Mouse (Mus musculus): ENCODE measurements around the gene Thap4. TPM values are rescaled to one million over a fixed set of nuclear protein-coding genes. Genes with fewer than 3 reads are reported as not detected.

Thap4 gene
- polyA plus RNA-seq, 1 experiment from 2014 or later, result 42.9 TPM

DNA sequence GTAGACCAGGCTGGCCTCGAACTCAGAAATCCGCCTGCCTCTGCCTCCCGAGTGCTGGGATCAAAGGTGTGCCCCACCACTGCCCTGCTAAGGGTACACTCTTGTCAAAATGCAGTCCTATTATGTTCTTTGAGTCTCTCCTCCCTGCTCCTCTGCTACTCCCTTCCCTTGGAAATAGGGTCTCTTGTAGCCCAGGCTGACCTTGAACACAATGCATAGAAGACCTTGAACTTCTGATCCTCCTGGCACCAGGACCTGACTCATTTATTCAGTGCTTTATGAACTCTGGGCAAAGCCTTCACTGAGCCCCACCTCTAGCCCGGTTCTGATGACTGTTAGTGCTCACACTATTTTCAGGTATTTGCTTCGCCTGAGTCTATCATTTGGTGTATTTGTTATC lies 17.0 kb downstream of the Thap4 start:
- Histone ChIP-seq H3K4me3 (no peak overlapping the region), H3K4me1 (peaks cover 24% of the 10 kb centered on the region), H3K27ac (no peak overlapping the region), H3K27me3 (ENCODE audit: insufficient read depth, poor library complexity, severe bottlenecking) (no peaks in the 10 kb centered on the region), H3K36me3 (peaks cover 5% of the 10 kb centered on the region; the same call in 1 of the 2 replicates), H3K9me3 (no peaks in the 10 kb centered on the region)
- no peak for DNase-seq (ENCODE audit: low spot score)
- 89% methylated on average over 5 of the region's 5 CpGs for WGBS

GRCm38 (mm10) chr1:93735859-93736258 lies 18.8 kb downstream of the Thap4 start:
- Histone ChIP-seq H3K4me1 (peaks cover 21% of the 10 kb centered on the region), H3K4me3 (no peak overlapping the region), H3K9me3 (no peaks in the 10 kb centered on the region), H3K27ac (no peak overlapping the region), H3K27me3 (ENCODE audit: insufficient read depth, poor library complexity, severe bottlenecking) (no peaks in the 10 kb centered on the region), H3K36me3 (peaks cover 5% of the 10 kb centered on the region; the same call in 1 of the 2 replicates)
- 85% methylated on average over 3 of the region's 3 CpGs for WGBS
- no peak for DNase-seq (ENCODE audit: low spot score)

DNA sequence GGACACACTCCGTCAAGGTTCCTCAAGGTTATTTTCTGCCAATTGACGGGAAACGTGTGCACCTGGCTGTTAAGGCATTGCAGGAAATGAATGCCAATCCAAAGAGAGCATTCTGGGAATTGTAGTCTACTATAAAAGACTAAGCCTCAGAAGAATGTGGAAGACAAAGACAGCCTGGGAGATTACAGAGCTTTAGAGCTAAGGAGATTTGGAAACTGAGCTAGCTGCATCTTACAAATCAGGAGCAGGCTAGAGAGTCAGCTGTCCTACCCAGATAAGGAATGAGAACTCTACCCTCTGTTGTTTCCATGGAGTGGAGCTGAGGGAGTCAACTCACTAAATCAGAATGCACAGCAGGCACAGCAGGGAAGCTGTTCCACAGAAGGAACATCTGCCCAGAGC lies 22.8 kb downstream of the Thap4 start:
- Histone ChIP-seq H3K27me3 (ENCODE audit: insufficient read depth, poor library complexity, severe bottlenecking) (no peaks in the 10 kb centered on the region), H3K4me1 (peaks cover 22% of the 10 kb centered on the region), H3K36me3 (peaks cover 5% of the 10 kb centered on the region; the same call in 1 of the 2 replicates), H3K27ac (peak overlapping the region; percentile 47), H3K4me3 (no peak overlapping the region), H3K9me3 (no peaks in the 10 kb centered on the region)
- 21% methylated on average over 3 of the region's 3 CpGs for WGBS
- DNase-seq (ENCODE audit: low spot score), result no peak

DNA sequence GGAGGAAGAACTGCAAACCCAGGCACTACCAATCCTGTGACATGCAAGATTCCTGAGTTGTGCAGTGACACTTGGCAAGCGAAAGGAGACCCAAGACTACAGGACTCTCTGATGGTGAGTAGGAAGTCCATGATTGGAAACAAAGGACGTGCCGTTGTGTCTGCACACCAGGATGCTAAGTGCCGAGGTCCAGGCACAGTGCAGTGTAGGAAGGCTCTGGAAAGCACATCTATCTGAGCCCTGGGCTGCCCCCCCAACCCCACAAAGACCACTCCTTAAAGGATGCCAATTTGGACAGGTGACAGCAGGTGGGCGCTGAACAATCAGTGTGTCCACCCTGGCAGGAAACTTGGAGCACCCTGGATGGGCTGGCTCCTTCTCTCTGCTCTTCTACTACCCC lies 23.6 kb downstream of the Thap4 start:
- Histone ChIP-seq H3K27me3 (ENCODE audit: insufficient read depth, poor library complexity, severe bottlenecking) (no peaks in the 10 kb centered on the region), H3K36me3 (peaks cover 5% of the 10 kb centered on the region; the same call in 1 of the 2 replicates), H3K27ac (peak overlapping the region; percentile 47; the same call in 1 of the 2 replicates), H3K9me3 (no peaks in the 10 kb centered on the region), H3K4me1 (peaks cover 24% of the 10 kb centered on the region), H3K4me3 (peak overlapping the region; percentile 6; the same call in 1 of the 2 replicates)
- WGBS, result 87% methylated on average over 5 of the region's 5 CpGs
- DNase-seq (ENCODE audit: low spot score), result no peak

GRCm38 (mm10) chr1:93726974-93727373 lies 27.7 kb downstream of the Thap4 start:
- WGBS, result 54% methylated on average over 3 of the region's 3 CpGs

DNA sequence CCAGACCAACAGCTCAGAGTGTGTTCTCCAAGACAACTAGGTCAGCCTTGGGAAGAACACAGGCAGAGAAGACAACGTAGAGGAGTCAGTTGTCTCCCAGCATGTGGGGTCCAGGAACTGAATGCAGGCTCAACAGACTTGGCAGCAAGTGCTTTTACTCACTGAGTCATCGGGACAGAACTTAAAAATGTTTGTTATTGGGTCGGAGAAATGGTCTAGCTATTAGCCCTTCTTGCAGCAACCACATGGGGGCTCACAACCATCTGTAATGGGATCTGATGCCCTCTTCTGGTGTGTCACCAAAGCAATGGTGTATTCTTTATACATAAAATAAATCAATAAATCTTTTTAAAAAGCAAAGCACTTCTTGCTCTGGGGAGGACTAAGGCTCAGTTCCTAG lies 28.5 kb downstream of the Thap4 start:
- H3K27ac ChIP-seq, result 0 out of 2 replicates have a peak overlapping the region, but pooled peaks have one; percentile 52
- no peak for DNase-seq (ENCODE audit: low spot score)
- no peaks in the 10 kb centered on the region for H3K27me3 ChIP-seq (ENCODE audit: insufficient read depth, poor library complexity, severe bottlenecking)
- no peak overlapping the region for H3K4me3 ChIP-seq
- H3K9me3 ChIP-seq, result no peaks in the 10 kb centered on the region
- WGBS, result 87% methylated on average over 3 of the region's 3 CpGs
- peaks cover 21% of the 10 kb centered on the region for H3K36me3 ChIP-seq
- H3K4me1 ChIP-seq, result peaks cover 23% of the 10 kb centered on the region

More at GRCm38 (mm10) chr1:93726974-93727373, 27.7 kb downstream of the Thap4 start:
- H3K36me3 ChIP-seq, result peaks cover 21% of the 10 kb centered on the region
- DNase-seq (ENCODE audit: low spot score), result no peak
- no peaks in the 10 kb centered on the region for H3K27me3 ChIP-seq (ENCODE audit: insufficient read depth, poor library complexity, severe bottlenecking)
- no peaks in the 10 kb centered on the region for H3K9me3 ChIP-seq
- 0 out of 2 replicates have a peak overlapping the region, but pooled peaks have one; percentile 16 for H3K27ac ChIP-seq
- H3K4me1 ChIP-seq, result peaks cover 29% of the 10 kb centered on the region
- no peak overlapping the region for H3K4me3 ChIP-seq

DNA sequence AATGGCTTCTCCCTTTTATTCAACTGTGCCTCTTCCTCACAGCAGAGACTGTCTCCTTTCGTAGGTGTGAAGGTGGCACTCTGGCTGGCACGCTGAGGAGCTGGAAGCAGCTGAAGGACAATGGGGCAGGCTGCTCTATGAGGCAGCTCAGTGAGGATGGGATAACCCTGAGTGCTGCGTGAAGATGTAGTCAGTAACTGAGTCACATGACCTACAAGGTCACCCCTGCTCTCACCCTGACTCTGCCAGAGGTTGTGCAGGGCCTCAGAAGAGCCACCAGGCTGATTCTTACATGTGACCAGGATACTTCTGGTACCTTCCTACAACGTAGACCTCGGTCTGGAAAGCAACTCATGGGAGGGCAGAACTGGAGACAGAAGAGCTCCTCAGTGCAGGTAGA lies 29.0 kb downstream of the Thap4 start:
- H3K4me1 ChIP-seq, result peaks cover 21% of the 10 kb centered on the region
- no peaks in the 10 kb centered on the region for H3K27me3 ChIP-seq (ENCODE audit: insufficient read depth, poor library complexity, severe bottlenecking)
- 77% methylated on average over 5 of the region's 5 CpGs for WGBS
- no peaks in the 10 kb centered on the region for H3K9me3 ChIP-seq
- no peak overlapping the region for H3K4me3 ChIP-seq
- peaks cover 21% of the 10 kb centered on the region for H3K36me3 ChIP-seq
- DNase-seq (ENCODE audit: low spot score), result no peak
- 0 out of 2 replicates have a peak overlapping the region, but pooled peaks have one; percentile 52 for H3K27ac ChIP-seq

DNA sequence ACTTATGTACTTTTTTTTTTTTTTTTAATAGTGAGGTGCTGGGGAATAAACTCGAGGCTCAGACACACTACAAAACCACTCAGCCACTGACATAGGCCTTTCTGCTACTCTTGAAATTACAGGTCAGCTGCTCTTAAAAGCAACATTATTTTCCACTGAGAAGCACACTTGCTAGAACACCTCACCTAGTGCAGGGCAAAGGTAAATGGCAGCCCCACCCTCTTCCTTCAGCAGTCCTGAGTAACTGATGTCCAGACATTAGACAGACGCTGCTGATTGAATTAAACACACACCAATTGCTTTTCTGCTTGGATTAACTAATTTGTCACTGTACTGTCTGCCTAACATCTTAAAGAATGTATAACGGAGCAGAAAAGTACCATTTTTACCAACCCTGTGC lies 30.0 kb downstream of the Thap4 start:
- DNase-seq (ENCODE audit: low spot score), result no peak
- H3K9me3 ChIP-seq, result no peaks in the 10 kb centered on the region
- no peaks in the 10 kb centered on the region for H3K27me3 ChIP-seq (ENCODE audit: insufficient read depth, poor library complexity, severe bottlenecking)
- no peak overlapping the region for H3K27ac ChIP-seq
- H3K4me3 ChIP-seq, result no peak overlapping the region
- peaks cover 21% of the 10 kb centered on the region for H3K36me3 ChIP-seq
- WGBS, result 90% methylated on average over 3 of the region's 3 CpGs
- peaks cover 25% of the 10 kb centered on the region for H3K4me1 ChIP-seq

DNA sequence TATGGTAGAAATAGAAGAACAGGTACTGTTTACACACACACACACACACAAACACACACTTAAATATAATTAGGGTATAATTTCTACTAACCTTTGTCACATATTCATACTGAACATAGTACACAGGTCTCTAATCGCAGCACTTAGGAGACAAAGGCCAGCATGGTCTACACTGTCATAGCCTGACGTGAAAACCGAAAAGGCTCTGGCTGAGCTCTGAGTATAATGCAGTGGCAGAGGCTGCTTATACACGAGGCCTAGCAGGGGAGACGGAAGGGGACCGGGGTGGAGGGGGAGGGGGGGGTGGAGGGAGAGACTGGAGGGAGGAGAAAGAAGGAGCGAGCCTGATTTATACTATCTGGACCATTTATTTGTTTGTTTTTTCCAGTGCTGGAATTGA lies 33.1 kb downstream of the Thap4 start:
- no peak for DNase-seq (ENCODE audit: low spot score)
- Histone ChIP-seq H3K27me3 (ENCODE audit: insufficient read depth, poor library complexity, severe bottlenecking) (no peaks in the 10 kb centered on the region), H3K36me3 (peaks cover 34% of the 10 kb centered on the region), H3K4me1 (peaks cover 16% of the 10 kb centered on the region), H3K9me3 (no peaks in the 10 kb centered on the region), H3K27ac (peak overlapping the region; percentile 37), H3K4me3 (no peak overlapping the region)
- WGBS, result 77% methylated on average over 7 of the region's 7 CpGs

DNA sequence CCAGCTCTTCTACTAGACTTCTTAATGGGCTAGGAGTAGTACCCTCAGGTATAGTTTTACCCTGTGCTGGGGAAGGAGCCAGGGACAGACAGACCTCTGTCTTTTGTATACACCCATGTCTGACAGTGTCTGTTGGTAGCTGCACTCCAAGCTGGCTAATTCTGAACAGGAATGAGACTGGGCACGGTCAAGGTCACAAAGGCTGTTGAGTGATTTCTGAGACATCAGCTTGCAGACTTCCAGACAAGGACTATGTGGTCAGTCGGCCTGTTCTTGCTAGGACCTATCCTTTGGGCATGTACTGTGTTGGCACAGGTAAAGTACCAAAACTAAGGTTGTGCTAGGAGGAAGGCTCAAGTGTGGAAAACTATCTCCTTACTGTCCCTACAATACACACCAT lies 38.5 kb downstream of the Thap4 start:
- Histone ChIP-seq H3K27ac (peak overlapping the region; percentile 56; the same call in 1 of the 2 replicates), H3K9me3 (no peaks in the 10 kb centered on the region), H3K27me3 (ENCODE audit: insufficient read depth, poor library complexity, severe bottlenecking) (no peaks in the 10 kb centered on the region), H3K36me3 (peaks cover 46% of the 10 kb centered on the region), H3K4me1 (peaks cover 13% of the 10 kb centered on the region), H3K4me3 (no peak overlapping the region)
- DNase-seq (ENCODE audit: low spot score), result no peak
- WGBS, result 65% methylated on average over 2 of the region's 2 CpGs

DNA sequence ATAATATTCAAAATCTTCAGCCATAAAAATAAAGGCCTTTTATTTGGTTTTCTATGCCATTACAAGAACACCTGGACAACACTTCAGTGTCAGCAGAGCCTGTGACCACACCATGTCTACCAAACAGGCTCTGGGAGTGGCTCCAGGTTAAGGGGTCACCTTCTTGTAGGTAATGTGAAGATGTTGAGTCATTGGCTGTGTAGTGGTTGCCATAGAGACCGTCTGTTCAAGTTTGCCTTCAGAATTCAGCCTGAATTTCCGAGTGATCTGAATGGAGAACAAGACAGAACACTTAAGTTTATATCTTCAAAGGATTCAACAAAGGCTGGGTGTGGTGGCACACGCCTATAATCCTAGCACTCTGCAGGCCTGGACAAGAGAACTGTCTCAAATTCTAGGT lies 49.3 kb downstream of the Thap4 start:
- no peaks in the 10 kb centered on the region for H3K9me3 ChIP-seq
- no peak overlapping the region for H3K4me3 ChIP-seq
- no peaks in the 10 kb centered on the region for H3K4me1 ChIP-seq
- H3K36me3 ChIP-seq, result peaks cover 39% of the 10 kb centered on the region
- no peaks in the 10 kb centered on the region for H3K27me3 ChIP-seq (ENCODE audit: insufficient read depth, poor library complexity, severe bottlenecking)
- no peak for DNase-seq (ENCODE audit: low spot score)
- no peak overlapping the region for H3K27ac ChIP-seq
- WGBS, result 72% methylated on average over 3 of the region's 3 CpGs

- WGBS, result 90% methylated on average over 9 of the region's 9 CpGs
- H3K27ac ChIP-seq, result no peak overlapping the region
- H3K4me1 ChIP-seq, result no peaks in the 10 kb centered on the region
- H3K36me3 ChIP-seq, result peaks cover 39% of the 10 kb centered on the region
- no peak for DNase-seq (ENCODE audit: low spot score)
- no peak overlapping the region for H3K4me3 ChIP-seq
- H3K27me3 ChIP-seq (ENCODE audit: insufficient read depth, poor library complexity, severe bottlenecking), result no peaks in the 10 kb centered on the region
- no peaks in the 10 kb centered on the region for H3K9me3 ChIP-seq
Measured at GRCm38 (mm10) chr1:93704341-93704740, 50.3 kb downstream of the Thap4 start.

DNA sequence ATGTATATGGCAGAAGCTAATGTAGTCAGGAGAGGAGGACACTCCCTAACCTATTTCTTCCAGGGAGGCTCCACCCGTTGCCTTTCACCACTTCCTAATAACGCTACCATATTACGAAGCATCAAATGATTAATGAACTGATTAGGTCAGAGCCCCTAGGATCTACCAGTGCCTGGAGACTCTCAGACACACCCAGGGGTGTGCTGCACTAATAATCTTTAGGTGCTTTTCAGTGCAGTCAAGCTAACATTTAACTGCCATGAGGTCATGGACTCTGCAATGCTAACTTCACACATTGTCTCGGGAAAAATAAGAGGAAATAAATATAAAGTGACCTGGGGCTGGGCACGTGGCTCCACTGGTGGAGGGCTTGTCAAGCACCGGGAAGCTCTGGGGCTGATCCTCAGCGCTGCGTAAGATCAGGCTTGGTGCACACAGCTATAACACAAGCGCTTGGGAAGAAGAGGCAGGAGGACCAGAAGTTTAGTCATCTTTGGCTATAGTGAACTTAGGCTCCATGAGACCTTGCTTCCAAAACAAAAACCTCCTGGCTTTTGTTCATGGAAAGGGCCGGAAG lies 51.1 kb downstream of the Thap4 start:
- WGBS, result 90% methylated on average over 10 of the region's 10 CpGs
- DNase-seq (ENCODE audit: low spot score), result no peak
- Histone ChIP-seq H3K4me1 (0 out of 2 replicates have a peak, but pooled peaks cover 4% of the 10 kb centered on the region), H3K27me3 (ENCODE audit: insufficient read depth, poor library complexity, severe bottlenecking) (no peaks in the 10 kb centered on the region), H3K9me3 (no peaks in the 10 kb centered on the region), H3K4me3 (no peak overlapping the region), H3K36me3 (peaks cover 37% of the 10 kb centered on the region), H3K27ac (no peak overlapping the region)

GRCm38 (mm10) chr1:93702106-93702505 lies 52.6 kb downstream of the Thap4 start:
- peaks cover 34% of the 10 kb centered on the region for H3K36me3 ChIP-seq
- H3K4me3 ChIP-seq, result no peak overlapping the region
- WGBS, result 59% methylated on average over 1 of the region's 1 CpGs
- peaks cover 13% of the 10 kb centered on the region for H3K4me1 ChIP-seq
- no peak overlapping the region for H3K27ac ChIP-seq
- H3K9me3 ChIP-seq, result no peaks in the 10 kb centered on the region
- H3K27me3 ChIP-seq (ENCODE audit: insufficient read depth, poor library complexity, severe bottlenecking), result no peaks in the 10 kb centered on the region
- no peak for DNase-seq (ENCODE audit: low spot score)
